ENCODE assay signal across 8 mouse cellular contexts in the genomic region with DNA sequence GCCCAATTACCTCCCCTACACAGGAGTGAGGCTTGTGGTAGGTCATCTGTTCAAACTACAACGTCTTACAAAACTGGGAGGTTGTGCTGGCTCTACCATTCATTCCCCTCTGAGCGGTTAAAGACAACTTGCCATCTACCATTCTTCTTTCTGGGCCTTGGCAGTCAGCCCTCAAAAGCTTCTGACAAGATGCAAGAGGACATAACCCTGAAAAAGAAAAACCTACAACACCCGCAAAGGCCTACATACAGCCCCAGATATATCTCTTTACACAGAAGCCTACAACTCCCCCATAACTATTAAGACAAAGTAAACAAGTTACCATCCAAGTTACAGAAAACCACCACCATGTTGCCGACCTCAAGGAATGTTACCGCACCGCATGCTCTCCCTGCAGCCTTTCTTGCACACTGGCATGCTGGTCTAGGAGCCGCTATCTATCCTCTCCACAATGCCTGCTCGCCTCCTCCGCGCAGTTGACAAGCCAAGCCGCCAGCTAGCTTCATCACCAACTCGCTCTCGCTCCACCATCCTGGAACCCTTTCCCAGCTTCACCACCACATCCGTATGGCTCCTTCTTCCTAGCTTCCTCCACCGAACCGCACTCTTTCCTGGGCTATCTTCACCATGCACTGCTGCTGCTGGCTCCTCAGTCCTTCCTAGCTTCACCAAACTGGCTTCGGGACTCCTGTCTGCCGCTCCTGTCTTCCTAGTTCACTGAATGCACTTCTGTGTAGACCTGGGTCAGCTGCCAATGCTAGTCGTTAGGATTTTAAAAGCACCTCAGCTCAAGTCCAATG. TPM values are rescaled to one million over a fixed set of nuclear protein-coding genes. Genes with fewer than 3 reads are reported as not detected.
A peak's percentile ranks its signal among the peaks of the same experiment; 100 is the strongest.
DNase-seq lines count a peak whose midpoint lies in the region; ATAC-seq and TF ChIP-seq lines count a peak whose summit lies in the region.

No protein-coding gene starts in this region.

- peak overlapping the region; percentile 100 for H3K27ac ChIP-seq in layer of hippocampus, adult 2 months
- peak overlapping the region; percentile 100 for H3K27ac ChIP-seq in forebrain, embryonic 12.5 days

- no peak for ATAC-seq in forebrain, embryonic 12.5 days (ENCODE audit: low FRiP score)

- H3K27me3 ChIP-seq in forebrain, embryonic 12.5 days, result no peaks in the 10 kb centered on the region

- TF ChIP-seq CTCF in layer of hippocampus, adult 2 months (conservative IDR thresholded peaks at IDR 0.05), result no peak

- H3K4me3 ChIP-seq in layer of hippocampus, adult 2 months, result peak overlapping the region; percentile 97
- H3K4me3 ChIP-seq in forebrain, embryonic 12.5 days (replicated peaks), result peak overlapping the region; percentile 99

- peak overlapping the region; percentile 99 for H3K9ac ChIP-seq in forebrain, embryonic 12.5 days

- H3K4me2 ChIP-seq in forebrain, embryonic 12.5 days, result peak overlapping the region; percentile 95

- DNase-seq in layer of hippocampus, adult 2 months (ENCODE audit: low spot score in 2 of 2), result peak in 1 of 2 experiments; percentile 15
- DNase-seq in layer of hippocampus, postnatal 10 days (ENCODE audit: low spot score in 2 of 2), result no peak
- peak; percentile 50 for DNase-seq in R1 (ENCODE audit: low read depth, low spot score)
- peak; percentile 44 for DNase-seq in kidney, postnatal 10 days
- peak; percentile 64 for DNase-seq in naive thymus-derived CD4-positive, alpha-beta T cell, adult 2 months (ENCODE audit: low read depth)
- DNase-seq in adrenal gland, adult 8-10 months, result no peak
- no peak for DNase-seq in layer of hippocampus, adult 9-10 months (ENCODE audit: low spot score)

- peaks cover 31% of the 10 kb centered on the region for H3K36me3 ChIP-seq in forebrain, embryonic 12.5 days (replicated peaks)

- H3K4me1 ChIP-seq in forebrain, embryonic 12.5 days, result peaks cover 48% of the 10 kb centered on the region

- H3K9me3 ChIP-seq in forebrain, embryonic 12.5 days, result no peaks in the 10 kb centered on the region

- WGBS in forebrain, embryonic 12.5 days, result under 1% methylated on average over 19 of the region's 19 CpGs

RNA-seq across cellular contexts. Expression of gene Scyl1, which starts 29.6 kb away (rescaled TPM):
- total RNA-seq in layer of hippocampus, adult 2 months (2021), result 10 to 100 TPM; 74.1 to 80.9 TPM
- total RNA-seq in layer of hippocampus, postnatal 10 days (2021), result 10 to 100 TPM; 67.3 to 72.8 TPM
- polyA plus RNA-seq in forebrain, embryonic 12.5 days (2016; fragmentation: Nextera tagmentation; extraction: Ambion mirVana), result 63.4 and 65.3 TPM in 2 replicates
- 100 to 1,000 TPM; 112 to 147 (median 124) TPM for total RNA-seq in adrenal gland, adult 8-10 months (2022)

Comparison
In these comparisons a context has a peak if more than half of its experiments do, and no peak if none do; other contexts are left out.
1. DNase-seq: peak in R1 (single experiment), kidney, postnatal 10 days (single experiment) and naive thymus-derived CD4-positive, alpha-beta T cell, adult 2 months (single experiment); none in layer of hippocampus, postnatal 10 days (0 of 2), adrenal gland, adult 8-10 months (single experiment) and layer of hippocampus, adult 9-10 months (single experiment).